Mouse (Mus musculus): Measurements from ENCODE around the gene Thbs3.

Gene Thbs3

DNA sequence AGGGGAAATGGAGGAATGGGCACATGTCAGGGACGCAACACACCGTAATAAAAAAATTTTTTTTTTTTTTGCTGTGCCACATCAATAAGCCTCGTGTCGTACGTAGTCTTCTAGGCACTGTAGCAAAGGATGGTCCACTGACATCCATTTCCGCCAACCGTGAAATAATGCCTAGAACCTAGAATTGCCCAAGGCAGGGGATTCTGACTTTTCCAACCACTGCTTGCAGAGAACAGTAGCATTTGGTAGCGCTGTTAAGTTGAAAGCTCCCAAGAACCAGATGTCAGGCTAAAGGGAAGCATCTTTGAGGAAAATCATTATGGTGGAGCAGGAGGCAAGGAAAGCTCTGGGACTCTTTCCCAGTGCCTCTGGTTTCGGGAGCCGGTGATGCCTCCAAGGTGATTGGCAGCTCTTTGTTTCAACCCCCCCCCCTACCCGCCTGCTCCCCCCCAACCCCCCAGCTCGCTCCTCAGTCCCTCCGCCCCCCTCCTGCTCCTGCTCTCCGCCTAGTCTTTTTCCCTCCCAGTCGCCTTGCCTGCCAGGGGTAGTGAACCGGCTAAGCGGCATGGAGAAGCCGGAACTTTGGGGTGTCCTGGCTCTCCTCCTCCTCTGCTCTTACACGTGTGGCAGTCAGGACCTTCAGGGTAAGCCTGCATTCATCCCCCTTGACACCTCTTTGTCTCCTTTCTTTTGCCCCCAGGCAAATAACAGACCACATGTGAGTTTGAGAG lies at the start of gene Thbs3:
Gene Thbs3, plus strand, starts transcription at position 500 of the 731 bp plus-strand sequence.
- peak; percentile 72 for DNase-seq

DNA sequence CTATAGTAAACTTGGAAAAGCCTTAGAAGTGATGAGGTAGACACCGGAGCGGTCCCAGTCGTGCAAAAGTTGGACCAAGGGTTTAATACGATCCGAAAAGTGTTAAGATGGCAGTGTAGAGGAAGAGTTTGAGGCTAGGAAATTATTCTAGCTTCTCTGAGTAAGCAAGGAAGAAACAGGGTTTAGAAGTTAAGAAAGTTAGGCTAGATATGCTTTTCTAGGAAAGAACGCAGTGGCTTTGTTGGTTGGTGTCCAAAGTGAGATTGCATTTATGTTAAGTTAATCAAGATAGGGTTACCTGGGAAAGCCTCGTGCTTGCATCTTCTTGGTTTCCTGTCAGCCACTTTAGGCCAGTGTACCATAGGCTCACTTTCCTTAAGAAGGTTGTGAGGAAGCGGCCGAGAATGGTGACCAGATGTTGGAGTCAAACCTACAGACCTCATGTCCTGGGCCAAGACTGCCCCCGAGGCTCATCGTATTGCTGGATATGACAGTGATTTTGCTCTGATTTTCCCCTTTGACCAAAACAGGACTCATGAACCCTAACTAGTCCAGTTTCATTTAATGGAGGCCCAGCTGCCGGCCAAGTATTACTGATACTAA lies 49.6 kb upstream of the Thbs3 start:
- no peak for DNase-seq

DNA sequence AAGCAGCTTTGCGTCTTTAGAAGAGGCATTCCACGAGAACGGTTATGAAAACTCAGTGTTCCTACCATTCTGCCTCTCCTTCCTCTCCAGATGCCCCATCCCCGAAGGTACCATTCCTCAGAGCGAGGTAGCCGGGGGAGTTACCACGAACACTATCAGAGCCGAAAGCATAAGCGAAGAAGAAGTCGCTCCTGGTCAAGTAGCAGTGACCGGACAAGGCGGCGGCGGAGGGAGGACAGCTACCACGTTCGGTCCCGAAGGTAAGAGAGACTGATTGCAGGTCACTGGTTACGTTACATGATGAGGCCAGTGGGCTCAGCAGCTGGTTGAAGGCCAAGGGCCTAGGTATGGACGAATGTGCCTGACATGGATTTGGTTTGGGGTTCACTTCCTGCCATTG lies 48.0 kb upstream of the Thbs3 start:
- no peak for DNase-seq

DNA sequence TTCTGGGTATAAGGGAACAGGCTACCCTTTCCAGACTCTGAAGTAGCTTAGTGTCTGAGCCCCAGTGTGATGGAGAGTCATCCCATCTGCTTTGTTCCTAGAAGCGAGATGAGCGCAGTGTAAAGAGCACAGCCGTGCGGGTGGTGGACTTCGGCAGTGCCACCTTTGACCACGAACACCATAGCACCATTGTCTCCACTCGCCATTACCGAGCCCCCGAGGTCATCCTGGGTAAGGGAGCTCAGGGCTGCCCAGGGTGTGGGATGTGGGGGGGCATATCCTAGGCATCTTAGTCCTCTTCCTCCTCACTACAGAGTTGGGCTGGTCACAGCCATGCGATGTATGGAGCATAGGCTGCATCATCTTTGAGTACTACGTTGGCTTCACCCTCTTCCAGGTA lies 40.1 kb upstream of the Thbs3 start:
- DNase-seq = no peak

DNA sequence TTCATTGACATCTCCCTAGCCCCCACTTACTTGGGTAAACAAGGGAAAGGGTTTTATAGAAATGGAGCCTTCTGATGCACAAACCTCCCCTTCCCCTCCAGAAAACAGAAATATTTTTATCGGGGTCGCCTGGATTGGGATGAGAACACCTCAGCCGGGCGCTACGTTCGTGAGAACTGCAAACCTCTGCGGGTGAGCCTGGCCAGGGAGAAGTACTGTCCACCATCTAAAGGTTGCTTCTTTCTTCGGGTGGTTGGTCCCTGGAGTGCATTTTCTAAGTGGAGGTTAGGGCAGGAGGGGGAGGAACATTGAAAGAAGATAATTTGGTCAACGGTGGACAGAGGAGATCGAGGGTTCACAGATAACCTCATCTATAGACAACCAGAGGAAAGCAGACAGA lies 39.4 kb upstream of the Thbs3 start:
- no peak for DNase-seq

DNA sequence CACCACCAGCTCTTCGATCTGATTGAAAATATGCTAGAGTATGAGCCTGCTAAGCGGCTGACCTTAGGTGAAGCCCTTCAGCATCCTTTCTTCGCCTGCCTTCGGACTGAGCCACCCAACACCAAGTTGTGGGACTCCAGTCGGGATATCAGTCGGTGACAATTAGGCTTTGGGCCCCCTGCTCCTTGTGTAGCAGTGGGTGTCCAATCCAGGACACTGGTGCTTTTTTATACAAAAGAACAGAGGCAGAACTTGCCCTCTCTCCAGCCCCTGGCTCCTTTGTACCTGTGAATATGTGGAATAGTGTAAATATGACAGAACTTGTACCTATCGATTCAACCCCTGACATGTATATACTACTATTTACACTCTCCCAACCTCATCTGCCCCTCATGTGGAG lies 38.6 kb upstream of the Thbs3 start:
- DNase-seq = no peak

DNA sequence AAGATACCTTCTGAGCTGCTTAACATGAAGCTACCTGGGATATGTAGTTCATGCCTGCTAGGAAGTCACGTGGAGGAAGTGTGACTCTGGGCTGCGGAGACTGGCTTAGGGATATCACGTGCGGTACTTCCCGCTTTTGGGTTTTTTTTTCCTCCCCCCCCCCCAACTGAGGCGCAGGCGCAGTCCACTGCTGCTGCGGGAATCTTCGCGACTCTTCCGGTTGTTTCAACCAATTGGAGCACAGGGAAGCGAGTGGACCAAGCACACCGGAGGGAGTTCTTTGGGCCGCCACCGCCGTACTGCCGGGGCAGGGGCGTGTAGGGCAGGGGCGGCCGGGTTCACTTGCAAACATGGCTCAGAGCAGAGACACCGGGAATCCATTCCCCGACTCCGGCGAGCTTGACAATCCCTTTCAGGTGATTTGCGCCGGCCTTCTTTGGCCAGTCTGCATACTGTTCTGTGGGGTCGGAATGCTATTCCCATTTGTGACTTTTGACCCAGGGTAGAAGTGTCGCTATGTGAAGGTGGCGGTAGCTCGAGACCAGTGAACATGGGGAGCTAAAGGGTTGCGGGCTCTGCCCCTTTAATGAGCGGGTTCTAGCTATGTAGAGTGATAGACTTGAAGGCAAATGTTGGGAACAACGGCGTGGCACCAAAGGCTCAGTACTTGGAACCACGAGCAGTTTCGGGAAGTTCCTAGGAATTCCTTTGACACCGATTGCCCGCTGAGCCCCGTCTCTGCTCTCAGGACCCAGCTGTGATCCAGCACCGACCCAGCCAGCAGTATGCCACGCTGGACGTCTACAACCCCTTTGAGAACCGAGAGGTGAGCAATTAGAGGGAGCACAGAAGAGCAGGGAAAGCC lies 37.5 kb upstream of the Thbs3 start, which contains the start of gene Scamp3:
Gene Scamp3, plus strand, starts transcription at position 232 of the 865 bp plus-strand sequence.
- peak; percentile 89 for DNase-seq

DNA sequence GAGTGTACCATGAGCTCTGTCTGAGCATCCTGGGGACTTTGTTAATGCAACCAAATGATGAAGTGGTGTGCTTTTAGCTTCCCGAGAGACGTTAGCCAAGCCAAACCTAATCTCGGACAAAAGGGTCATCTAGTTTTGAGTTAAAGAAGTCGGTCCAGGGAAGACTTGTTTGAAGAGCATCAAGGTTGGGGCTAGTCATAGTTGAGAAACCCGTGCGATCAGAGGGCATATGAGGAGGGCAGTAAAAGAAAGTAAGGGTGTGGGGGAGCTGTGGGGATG lies 36.9 kb upstream of the Thbs3 start:
- no peak for DNase-seq

DNA sequence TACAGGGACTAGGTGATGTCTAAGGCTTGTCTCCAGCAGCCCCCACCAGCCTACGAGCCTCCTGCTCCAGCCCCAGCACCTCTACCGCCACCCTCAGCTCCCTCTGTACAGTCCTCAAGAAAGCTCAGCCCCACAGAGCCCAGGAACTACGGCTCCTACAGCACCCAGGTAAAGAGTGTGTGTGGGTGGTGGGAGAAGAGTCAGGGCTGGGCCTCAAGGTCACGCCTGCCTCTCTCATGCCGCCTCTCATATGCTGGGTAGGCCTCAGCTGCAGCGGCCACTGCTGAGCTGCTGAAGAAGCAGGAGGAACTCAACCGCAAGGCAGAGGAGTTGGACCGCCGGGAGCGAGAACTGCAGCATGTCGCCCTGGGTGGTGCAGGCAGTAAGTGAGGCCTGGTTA lies 35.9 kb upstream of the Thbs3 start:
- no peak for DNase-seq

DNA sequence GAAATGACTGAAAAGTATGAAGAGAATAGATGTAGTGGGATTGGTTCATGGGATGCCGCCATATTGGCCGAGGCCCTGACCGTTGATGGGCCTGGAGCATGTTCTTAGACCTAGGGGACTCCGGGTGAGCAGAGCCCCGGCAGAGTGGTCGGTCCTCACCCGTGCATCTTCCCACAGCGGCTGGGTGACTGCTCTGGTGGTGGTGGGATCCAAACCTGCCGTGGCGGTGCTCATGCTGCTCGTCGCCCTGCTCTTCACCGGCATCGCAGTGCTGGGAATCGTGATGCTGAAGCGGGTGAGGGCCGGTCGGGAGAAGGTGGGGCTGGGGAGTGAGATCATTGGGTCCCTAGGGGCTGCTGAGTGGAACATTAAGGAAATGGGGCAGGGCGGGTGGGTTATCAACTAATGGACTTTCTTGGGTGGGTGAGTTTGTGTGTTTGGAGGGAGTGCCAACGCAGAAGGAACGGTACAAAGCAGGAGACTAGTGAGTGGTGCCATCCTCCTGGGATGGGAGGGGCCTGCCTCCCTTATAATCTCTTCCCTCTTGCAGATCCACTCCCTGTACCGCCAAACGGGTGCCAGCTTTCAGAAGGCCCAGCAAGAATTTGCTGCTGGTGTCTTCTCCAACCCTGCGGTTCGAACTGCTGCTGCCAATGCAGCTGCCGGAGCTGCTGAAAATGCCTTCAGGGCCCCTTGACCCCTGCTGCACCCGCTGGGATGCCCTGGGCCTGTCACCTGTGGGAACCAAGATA lies 33.1 kb upstream of the Thbs3 start:
- no peak for DNase-seq

DNA sequence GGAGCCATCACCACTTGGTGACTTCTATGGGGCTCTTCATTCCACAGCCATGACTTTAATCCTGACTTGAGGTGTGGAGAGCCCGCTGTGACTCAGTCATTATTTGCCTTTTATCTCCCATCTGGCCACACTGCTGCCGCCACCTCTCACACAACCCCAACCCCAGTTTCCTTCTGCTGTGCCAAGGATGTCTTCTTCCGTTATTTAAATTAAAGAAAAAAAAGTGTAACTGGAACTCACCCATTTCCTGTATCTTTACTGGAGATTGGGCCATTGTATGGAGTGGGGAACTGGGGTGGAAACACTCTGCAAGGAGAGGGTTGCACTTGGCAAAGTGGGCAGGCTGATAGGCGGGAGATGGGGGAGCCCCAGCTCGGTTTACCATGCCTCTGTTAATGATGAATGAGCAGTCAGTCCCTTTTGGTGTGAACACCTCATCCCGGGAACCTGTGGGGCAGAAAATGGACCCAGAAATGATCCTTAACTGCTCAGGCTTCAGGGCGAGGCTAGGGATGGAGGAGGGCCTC lies 32.4 kb upstream of the Thbs3 start:
- no peak for DNase-seq

DNA sequence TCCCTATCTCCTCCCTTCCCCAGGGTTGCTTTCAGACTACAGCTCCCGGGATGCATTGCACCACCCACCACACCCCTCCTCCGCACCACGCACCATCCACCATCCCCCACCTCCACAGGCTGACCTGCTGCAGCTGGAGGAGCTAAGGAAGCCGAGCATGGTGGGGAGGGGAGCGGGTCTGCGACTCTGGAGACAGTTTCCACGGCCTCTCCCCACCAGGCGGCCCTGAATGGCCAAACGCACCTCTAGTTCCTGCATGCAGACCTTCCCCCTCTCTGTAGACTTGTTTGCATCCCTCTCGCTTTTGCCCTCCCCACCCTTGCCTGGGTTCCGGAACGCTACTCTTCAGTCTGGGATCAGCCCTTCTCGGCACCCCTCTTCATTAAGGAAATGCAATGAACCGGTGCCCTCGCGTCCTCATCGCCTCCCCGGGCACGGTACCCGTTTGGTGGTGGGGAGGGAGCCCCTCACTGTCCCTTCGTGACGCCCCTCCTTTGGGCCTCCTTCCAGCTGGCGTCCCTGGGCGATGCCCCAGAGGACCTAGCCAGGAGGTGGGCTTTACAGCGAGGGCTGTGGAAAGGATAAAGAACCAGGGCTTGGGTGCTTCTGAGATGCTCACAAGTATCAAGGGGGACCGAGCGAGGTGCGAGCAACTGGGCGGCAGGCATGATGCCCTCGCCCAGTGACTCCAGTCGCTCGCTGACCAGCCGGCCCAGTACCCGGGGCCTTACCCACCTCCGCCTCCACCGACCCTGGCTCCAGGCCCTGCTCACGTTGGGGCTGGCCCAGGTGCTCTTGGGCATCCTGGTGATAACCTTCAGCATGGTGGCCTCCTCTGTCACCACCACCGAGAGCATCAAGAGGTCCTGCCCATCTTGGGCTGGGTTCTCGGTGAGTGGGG lies 31.7 kb upstream of the Thbs3 start, which contains the start of gene Fam189b:
Gene Fam189b, plus strand, starts transcription at position 86 of the 901 bp plus-strand sequence.
- DNase-seq = peak; percentile 94

DNA sequence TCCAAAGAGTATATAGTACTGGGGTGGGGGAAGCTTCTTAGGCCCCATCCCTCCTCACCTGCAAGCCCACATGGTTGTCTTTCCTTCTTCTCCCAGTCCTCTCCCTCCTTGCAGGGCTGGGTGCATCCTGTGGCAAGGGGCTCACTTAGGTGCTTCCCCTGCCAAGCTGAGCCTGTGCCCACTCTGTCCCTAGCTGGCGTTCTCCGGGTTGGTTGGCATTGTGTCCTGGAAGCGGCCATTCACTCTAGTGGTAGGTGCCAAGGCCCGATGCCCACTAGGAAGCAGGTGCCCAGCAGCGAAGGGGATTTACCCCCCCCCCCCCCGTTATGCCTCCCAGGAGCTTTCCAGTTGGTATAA lies 31.0 kb upstream of the Thbs3 start:
- no peak for DNase-seq

DNA sequence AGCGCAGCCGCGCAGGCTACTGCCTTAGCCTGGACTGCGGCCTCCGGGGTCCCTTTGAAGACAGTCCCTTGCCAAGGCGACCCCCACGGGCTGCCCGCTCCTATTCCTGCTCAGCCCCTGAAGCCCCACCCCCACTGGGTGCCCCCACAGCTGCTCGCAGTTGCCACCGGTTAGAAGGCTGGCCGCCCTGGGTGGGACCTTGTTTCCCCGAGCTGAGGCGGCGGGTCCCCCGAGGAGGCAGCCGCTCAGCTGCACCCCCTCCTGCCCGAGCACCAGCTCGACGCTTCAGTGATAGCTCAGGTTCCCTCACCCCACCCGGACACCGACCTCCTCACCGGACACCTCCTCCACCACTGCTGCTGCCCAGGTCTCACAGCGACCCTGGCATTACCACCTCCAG lies 27.8 kb upstream of the Thbs3 start:
- no peak for DNase-seq

DNA sequence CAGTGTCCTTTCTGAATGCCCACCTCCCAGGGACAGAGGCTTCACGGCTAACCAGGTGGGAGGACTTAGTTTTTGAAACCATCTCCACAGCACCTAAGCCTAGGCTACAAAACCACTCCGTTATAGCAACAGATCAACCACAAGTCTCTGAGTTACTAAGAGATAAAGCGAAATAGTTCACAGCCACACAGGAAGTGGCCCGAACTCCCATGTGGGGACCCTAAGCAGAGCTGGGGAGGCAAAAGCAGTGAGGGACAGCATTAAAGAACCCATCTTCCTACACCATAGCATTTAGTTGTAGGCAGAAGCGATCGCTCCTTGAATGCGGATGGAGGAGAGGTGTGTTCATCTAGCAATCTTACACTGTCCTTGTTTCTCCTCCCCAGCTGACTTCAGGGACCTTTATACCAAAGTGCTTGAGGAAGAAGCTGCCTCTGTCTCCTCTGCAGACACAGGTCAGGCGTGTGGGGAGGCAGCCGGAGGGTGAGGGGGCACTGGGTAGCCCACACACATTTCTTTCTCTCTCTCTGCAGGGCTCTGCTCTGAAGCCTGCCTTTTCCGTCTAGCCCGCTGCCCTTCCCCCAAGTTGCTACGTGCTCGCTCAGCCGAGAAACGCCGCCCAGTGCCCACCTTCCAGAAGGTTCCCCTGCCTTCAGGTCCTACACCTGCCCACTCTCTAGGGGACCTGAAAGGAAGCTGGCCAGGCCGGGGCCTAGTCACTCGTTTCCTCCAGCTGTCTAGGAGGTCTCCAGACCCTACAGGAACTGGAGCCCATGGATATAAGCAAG lies 27.1 kb upstream of the Thbs3 start:
- no peak for DNase-seq

DNA sequence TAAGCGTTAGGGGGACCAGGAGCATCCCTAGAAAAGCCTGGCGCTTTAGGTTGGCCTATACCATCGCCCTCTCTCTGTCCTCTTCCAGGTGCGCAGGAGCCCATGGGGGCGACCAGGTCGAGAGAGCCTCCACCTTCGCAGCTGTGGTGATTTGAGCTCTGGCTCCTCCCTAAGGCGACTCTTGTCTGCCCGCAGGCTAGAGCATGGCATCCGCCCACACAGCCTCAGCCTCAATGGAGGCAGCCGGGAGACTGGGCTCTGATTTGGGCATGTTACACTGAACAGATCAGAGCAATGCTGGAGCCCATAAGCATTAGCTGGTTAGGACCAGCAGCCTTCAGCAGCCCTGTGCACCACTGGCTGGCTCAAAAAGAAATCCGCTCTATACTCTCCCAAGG lies 26.5 kb upstream of the Thbs3 start:
- DNase-seq = no peak

DNA sequence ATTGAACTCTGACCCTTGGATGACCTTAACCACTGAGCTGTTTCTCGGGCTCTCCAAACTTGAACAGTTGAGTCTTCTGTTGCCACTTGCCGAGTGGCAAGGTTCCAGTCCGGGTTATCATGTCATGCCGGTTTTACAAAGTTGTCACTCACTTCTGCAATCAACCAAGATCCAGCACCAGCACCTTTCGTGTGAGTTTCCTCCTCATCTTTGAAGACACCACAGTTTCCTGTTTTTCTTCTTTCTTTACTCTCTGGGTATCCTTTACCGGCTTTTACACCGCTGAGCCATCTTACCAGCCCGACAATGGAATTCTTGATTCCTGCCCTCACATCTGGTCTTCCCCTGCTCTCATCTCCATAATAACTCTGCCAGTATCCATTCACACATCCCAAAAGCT lies 24.5 kb upstream of the Thbs3 start:
- DNase-seq = no peak

DNA sequence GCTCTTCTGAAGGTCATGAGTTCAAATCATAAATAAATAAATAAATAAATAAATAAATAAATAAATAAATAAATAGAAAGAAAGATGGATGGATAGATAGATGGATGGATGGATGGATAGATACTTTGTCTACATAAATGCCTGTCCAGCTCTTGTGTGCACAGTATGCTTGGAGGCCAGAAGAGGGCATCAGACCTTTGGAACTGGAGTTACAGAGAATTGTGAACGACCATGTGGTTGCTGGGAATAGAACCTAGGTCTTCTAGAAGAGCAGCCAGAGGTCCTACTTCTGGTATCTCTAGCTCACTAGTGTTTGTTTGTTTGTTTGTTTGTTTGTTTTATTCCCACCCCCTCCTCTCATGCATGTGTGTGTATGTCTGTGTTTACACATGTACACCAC lies 21.6 kb upstream of the Thbs3 start:
- no peak for DNase-seq

DNA sequence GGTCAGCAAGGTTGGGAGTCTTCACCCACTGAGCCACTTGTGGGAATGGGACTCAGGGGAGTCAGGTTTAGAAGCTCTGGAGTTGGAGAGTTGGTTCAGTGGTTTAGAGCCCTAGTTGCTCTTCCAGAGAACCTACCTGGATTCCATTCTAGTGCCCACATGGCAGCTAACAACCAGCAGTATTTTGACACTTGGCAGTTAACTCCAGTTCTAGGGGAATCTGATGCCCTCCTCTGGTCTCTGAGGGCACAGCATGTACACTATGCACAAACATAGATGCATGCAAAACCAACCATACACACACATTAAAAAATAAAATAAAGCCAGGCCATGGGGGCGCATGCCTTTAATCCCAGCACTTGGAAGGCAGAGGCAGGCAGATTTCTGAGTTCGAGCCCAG lies 21.1 kb upstream of the Thbs3 start:
- peak; percentile 46 for DNase-seq

DNA sequence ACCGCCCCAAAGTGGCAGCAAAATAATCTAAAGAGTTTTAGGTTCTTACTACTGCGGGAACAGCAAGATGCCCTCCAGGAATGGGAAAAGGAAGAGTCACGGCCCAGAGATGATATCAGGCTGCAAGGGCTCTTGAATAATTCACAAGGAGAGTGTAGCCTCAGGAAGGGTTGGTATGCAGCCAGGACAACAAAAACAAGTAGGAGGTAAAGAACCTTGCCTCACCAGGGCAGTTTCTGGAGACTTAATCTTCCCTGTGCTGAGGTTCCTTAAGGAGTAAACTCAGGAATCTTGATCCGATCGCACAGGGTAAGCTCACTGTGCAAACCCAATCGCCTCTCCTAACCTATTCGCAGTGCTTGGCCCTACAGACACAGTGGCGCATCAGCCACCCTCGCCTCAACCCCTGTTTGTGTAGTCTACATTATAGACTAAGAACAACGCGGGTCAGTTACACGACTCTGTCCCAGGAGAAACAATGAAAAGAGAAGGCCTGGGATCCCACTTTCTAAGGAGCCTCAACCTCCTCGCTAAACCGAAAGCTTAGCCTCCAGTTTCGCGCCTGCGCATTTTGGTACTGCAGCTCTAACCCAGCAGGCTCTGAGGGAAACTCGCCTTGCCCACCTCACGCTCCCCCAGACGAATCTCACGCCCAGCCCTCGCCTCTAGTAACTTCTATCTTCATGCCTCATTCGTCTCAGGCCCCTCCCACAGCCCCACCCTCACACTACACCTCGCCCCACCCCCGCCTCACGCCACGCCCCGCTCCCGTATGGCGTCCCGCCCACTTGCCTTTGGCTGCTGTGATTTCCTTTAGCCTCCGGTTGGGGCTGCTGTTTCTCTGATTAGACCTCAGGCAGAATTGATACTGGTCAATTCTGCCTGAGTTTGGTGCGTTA lies 18.8 kb upstream of the Thbs3 start:
- DNase-seq = peak; percentile 94

Measured in lung, postnatal 10 days (tissue).